Mouse (Mus musculus): ENCODE measurements at regions not wholly inside any gene's neighbourhood (a gene's known extent, or its start where the extent isn't known, plus 50 kb on each side); places are given as distances from the start of the nearest gene placed in this dataset.

GRCm38 (mm10) chr3:14952169-14952729 lies 66.2 kb downstream of the Car2 start:
- DNase-seq, result no peak

- DNase-seq, result no peak
These were observed 66.9 kb downstream of the Car2 start for GRCm38 (mm10) chr3:14952951-14953350.

GRCm38 (mm10) chr3:14957481-14957880 lies 71.4 kb downstream of the Car2 start:
- peak; percentile 75 for DNase-seq

GRCm38 (mm10) chr3:14958277-14958676 lies 72.2 kb downstream of the Car2 start:
- no peak for DNase-seq

- DNase-seq, result peak; percentile 66
These were observed 73.5 kb downstream of the Car2 start for GRCm38 (mm10) chr3:14959586-14959985.

GRCm38 (mm10) chr3:14964795-14965194 lies 78.7 kb downstream of the Car2 start:
- no peak for DNase-seq

- no peak for DNase-seq
These were observed 79.5 kb downstream of the Car2 start for GRCm38 (mm10) chr3:14965438-14966044.

- no peak for DNase-seq
These were observed 81.2 kb downstream of the Car2 start for GRCm38 (mm10) chr3:14967235-14967634.

- no peak for DNase-seq
These were observed 82.3 kb downstream of the Car2 start for GRCm38 (mm10) chr3:14968345-14968744.

- no peak for DNase-seq
These were observed 83.6 kb downstream of the Car2 start for GRCm38 (mm10) chr3:14969698-14970097.

GRCm38 (mm10) chr3:14971647-14972046 lies 85.6 kb downstream of the Car2 start:
- DNase-seq, result no peak

GRCm38 (mm10) chr3:14974758-14975157 lies 88.7 kb downstream of the Car2 start:
- no peak for DNase-seq

- no peak for DNase-seq
These were observed 89.1 kb downstream of the Car2 start for GRCm38 (mm10) chr3:14975203-14975602.

GRCm38 (mm10) chr3:14979116-14979613 lies 93.1 kb downstream of the Car2 start:
- peak; percentile 35 for DNase-seq

- DNase-seq, result no peak
These were observed 103.6 kb downstream of the Car2 start for GRCm38 (mm10) chr3:14989635-14990034.

GRCm38 (mm10) chr3:14993936-14994335 lies 107.9 kb downstream of the Car2 start:
- DNase-seq, result no peak

- DNase-seq, result no peak
These were observed 111.2 kb downstream of the Car2 start for GRCm38 (mm10) chr3:14997241-14997640.

- no peak for DNase-seq
These were observed 112.4 kb downstream of the Car2 start for GRCm38 (mm10) chr3:14998521-14998920.

GRCm38 (mm10) chr3:14999411-14999810 lies 113.3 kb downstream of the Car2 start:
- no peak for DNase-seq

GRCm38 (mm10) chr3:14999914-15000313 lies 113.8 kb downstream of the Car2 start:
- DNase-seq, result no peak

- DNase-seq, result no peak
These were observed 114.6 kb downstream of the Car2 start for GRCm38 (mm10) chr3:15000657-15001056.

GRCm38 (mm10) chr3:15007821-15008220 lies 121.7 kb downstream of the Car2 start:
- no peak for DNase-seq

GRCm38 (mm10) chr3:15008501-15008900 lies 122.4 kb downstream of the Car2 start:
- peak; percentile 2 for DNase-seq

- no peak for DNase-seq
These were observed 123.7 kb downstream of the Car2 start for GRCm38 (mm10) chr3:15009747-15010146.

GRCm38 (mm10) chr3:15016621-15017020 lies 130.5 kb downstream of the Car2 start:
- DNase-seq, result no peak
